Mouse (Mus musculus) E14TG2a.4 (cell line): Measurements from ENCODE around the gene Grb10.

ENCODE experiments used
- CTCF ChIP-seq: conservative IDR thresholded peaks from 2 replicates; pipeline ENCODE4 v1.5.1; 2014; ENCODE audit warnings: low read length
- POU5F1 ChIP-seq: IDR thresholded peaks from 2 replicates; pipeline ENCODE4 v1.6.1; 2014; ENCODE audit warnings: low read length, borderline replicate concordance

DNA sequence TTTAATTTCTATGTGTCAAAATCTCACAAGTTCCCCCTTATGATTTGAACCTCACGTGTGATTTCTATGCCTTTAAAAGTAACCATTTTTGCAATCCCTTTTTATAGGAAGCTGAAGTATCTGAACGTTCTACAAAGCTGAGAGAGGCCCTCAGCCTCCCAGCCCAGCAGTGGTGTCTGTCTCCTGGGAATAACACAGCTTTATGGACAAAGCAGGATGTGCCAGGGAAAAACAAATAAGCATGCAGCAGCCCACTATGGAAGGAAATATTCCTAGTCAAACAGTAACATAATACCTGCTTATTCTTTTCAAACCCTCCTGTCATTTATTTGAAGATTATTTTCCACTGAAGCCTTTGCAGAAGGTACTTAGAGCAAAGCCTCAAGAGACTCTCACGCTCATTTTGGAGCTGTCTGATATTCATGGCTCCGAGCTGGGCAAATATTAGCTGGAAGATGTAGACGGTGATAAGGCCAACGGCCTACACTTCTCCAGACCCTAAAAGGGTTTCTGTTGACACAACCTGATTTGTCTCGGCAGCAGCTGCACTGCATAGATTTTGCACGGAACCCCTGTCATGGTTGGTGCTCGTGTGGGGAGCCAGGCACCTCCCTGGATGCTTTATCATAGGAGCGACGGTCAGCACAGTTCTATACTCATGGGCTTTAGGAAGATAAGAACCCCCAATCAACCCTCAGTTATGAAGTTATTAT is 153.8 kb downstream of the Grb10 start:
- TF ChIP-seq CTCF (no peak), POU5F1 (no peak)
